Mouse (Mus musculus): ENCODE results near the gene Akr7a5. TPM values are rescaled to one million over a fixed set of nuclear protein-coding genes. Genes with fewer than 3 reads are reported as not detected.

Gene Akr7a5
- 17.7 and 17.8 TPM in 2 replicates for polyA plus RNA-seq (2012; rRNA removed)

- DNase-seq (ENCODE audit: extremely low spot score in 1 of 2, low spot score in 1 of 2), result peak; percentile 92 to 99
Observed at GRCm38 (mm10) chr4:139310171-139310898, at the start of gene Akr7a5, which contains the start of gene Pqlc2. Akr7a5 (plus strand) TSS chr4:139310744. Pqlc2 (minus strand) TSS chr4:139310708.

- DNase-seq (ENCODE audit: extremely low spot score in 1 of 2, low spot score in 1 of 2), result no peak
Observed at GRCm38 (mm10) chr4:139262981-139263380, 47.6 kb upstream of the Akr7a5 start.

GRCm38 (mm10) chr4:139265783-139266499 is 44.6 kb upstream of the Akr7a5 start:
- no peak for DNase-seq (ENCODE audit: extremely low spot score in 1 of 2, low spot score in 1 of 2)

GRCm38 (mm10) chr4:139266500-139266865 is 44.1 kb upstream of the Akr7a5 start:
- no peak for DNase-seq (ENCODE audit: extremely low spot score in 1 of 2, low spot score in 1 of 2)

GRCm38 (mm10) chr4:139267335-139267734 is 43.2 kb upstream of the Akr7a5 start:
- DNase-seq (ENCODE audit: extremely low spot score in 1 of 2, low spot score in 1 of 2), result no peak

GRCm38 (mm10) chr4:139268242-139268641 is 42.3 kb upstream of the Akr7a5 start:
- DNase-seq (ENCODE audit: extremely low spot score in 1 of 2, low spot score in 1 of 2), result no peak

GRCm38 (mm10) chr4:139270168-139270567 is 40.4 kb upstream of the Akr7a5 start:
- no peak for DNase-seq (ENCODE audit: extremely low spot score in 1 of 2, low spot score in 1 of 2)

GRCm38 (mm10) chr4:139271562-139271961 is 39.0 kb upstream of the Akr7a5 start:
- no peak for DNase-seq (ENCODE audit: extremely low spot score in 1 of 2, low spot score in 1 of 2)

- DNase-seq (ENCODE audit: extremely low spot score in 1 of 2, low spot score in 1 of 2), result no peak
Observed at GRCm38 (mm10) chr4:139272951-139273680, 37.4 kb upstream of the Akr7a5 start.

GRCm38 (mm10) chr4:139274573-139274972 is 36.0 kb upstream of the Akr7a5 start:
- no peak for DNase-seq (ENCODE audit: extremely low spot score in 1 of 2, low spot score in 1 of 2)

- DNase-seq (ENCODE audit: extremely low spot score in 1 of 2, low spot score in 1 of 2), result no peak
Observed at GRCm38 (mm10) chr4:139276411-139276810, 34.1 kb upstream of the Akr7a5 start.

GRCm38 (mm10) chr4:139280530-139280929 is 30.0 kb upstream of the Akr7a5 start:
- no peak for DNase-seq (ENCODE audit: extremely low spot score in 1 of 2, low spot score in 1 of 2)

GRCm38 (mm10) chr4:139281791-139282345 is 28.7 kb upstream of the Akr7a5 start:
- no peak for DNase-seq (ENCODE audit: extremely low spot score in 1 of 2, low spot score in 1 of 2)

- DNase-seq (ENCODE audit: extremely low spot score in 1 of 2, low spot score in 1 of 2), result peak in 1 of 2 experiments; percentile 40
Observed at GRCm38 (mm10) chr4:139282955-139283417, 27.6 kb upstream of the Akr7a5 start.

GRCm38 (mm10) chr4:139284877-139285276 is 25.7 kb upstream of the Akr7a5 start:
- DNase-seq (ENCODE audit: extremely low spot score in 1 of 2, low spot score in 1 of 2), result no peak

GRCm38 (mm10) chr4:139286234-139286633 is 24.3 kb upstream of the Akr7a5 start:
- no peak for DNase-seq (ENCODE audit: extremely low spot score in 1 of 2, low spot score in 1 of 2)

GRCm38 (mm10) chr4:139287122-139287863 is 23.3 kb upstream of the Akr7a5 start:
- DNase-seq (ENCODE audit: extremely low spot score in 1 of 2, low spot score in 1 of 2), result peak; percentile 71 to 96

- DNase-seq (ENCODE audit: extremely low spot score in 1 of 2, low spot score in 1 of 2), result peak in 1 of 2 experiments; percentile 75
Observed at GRCm38 (mm10) chr4:139289017-139289416, 21.5 kb upstream of the Akr7a5 start.

GRCm38 (mm10) chr4:139291099-139291498 is 19.4 kb upstream of the Akr7a5 start:
- peak in 1 of 2 experiments; percentile 54 for DNase-seq (ENCODE audit: extremely low spot score in 1 of 2, low spot score in 1 of 2)

- DNase-seq (ENCODE audit: extremely low spot score in 1 of 2, low spot score in 1 of 2), result no peak
Observed at GRCm38 (mm10) chr4:139292038-139292437, 18.5 kb upstream of the Akr7a5 start.
